Mouse (Mus musculus) ES-Bruce4 (cell line): ENCODE measurements around the gene Notum.
"Not testable (repeated sequence)": the region's sequence is repeated elsewhere in the genome, so short reads cannot be mapped to it uniquely, and the experiment has no call there.

ENCODE experiments used
- CTCF ChIP-seq: IDR thresholded peaks from one replicate; pipeline ENCODE4 v1.8.1; 2011; ENCODE audit warnings: low read depth, low read length
- POLR2A ChIP-seq: IDR thresholded peaks from one replicate; pipeline ENCODE4 v1.8.1; 2011; ENCODE audit warnings: low read length; ENCODE audit not compliant: insufficient read depth

GRCm38 (mm10) chr11:120675875-120676274 is 14.9 kb upstream of the Notum start:
- not testable (repeated sequence) for TF ChIP-seq POLR2A, CTCF
